ENCODE assay signal across 8 mouse cellular contexts in the genomic region with DNA sequence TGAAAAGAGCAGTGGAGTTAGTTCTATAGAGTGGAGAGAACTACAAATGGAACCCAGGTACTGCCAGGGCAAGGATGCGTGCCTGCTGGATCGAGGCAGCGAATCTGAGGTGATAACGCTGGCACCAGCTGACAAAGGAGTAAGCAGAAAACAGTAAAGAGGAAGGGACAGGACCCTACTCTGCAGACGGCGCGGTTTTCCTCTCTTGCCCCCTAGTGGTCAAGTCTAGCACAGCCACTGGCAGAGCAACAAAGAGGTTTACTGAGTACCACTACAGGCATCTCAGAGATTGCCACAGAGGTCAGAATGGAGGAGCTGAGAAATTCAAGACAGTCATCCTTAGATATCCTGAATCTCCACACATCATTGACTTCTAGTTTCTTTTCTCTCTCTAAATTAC. TPM values are rescaled to one million over a fixed set of nuclear protein-coding genes. Genes with fewer than 3 reads are reported as not detected.
DNase-seq lines count a peak whose midpoint lies in the region; ATAC-seq and TF ChIP-seq lines count a peak whose summit lies in the region.

No protein-coding gene starts in this region.

- no peaks in the 10 kb centered on the region for H3K9me3 ChIP-seq in intestine, postnatal 0 days (ENCODE audit: control insufficient read depth)
- no peaks in the 10 kb centered on the region for H3K9me3 ChIP-seq in limb, embryonic 10.5 days (replicated peaks)
- H3K9me3 ChIP-seq in midbrain, embryonic 16.5 days (replicated peaks; ENCODE audit: control insufficient read depth, low read length, poor library complexity, severe bottlenecking) = no peaks in the 10 kb centered on the region

- peak; percentile 93 for TF ChIP-seq CTCF in intestine, postnatal 0 days (IDR thresholded peaks at IDR 0.05; ENCODE audit: low read depth)

- no peaks in the 10 kb centered on the region for H3K36me3 ChIP-seq in intestine, postnatal 0 days (ENCODE audit: control insufficient read depth, insufficient read depth)
- H3K36me3 ChIP-seq in limb, embryonic 10.5 days = no peaks in the 10 kb centered on the region
- H3K36me3 ChIP-seq in midbrain, embryonic 16.5 days (ENCODE audit: control insufficient read depth, insufficient read depth, low read length) = no peaks in the 10 kb centered on the region

- no peaks in the 10 kb centered on the region for H3K4me1 ChIP-seq in intestine, postnatal 0 days (replicated peaks; ENCODE audit: control insufficient read depth, insufficient read depth, low read length)
- no peaks in the 10 kb centered on the region for H3K4me1 ChIP-seq in limb, embryonic 10.5 days
- no peaks in the 10 kb centered on the region for H3K4me1 ChIP-seq in midbrain, embryonic 16.5 days (ENCODE audit: control insufficient read depth, insufficient read depth, low read length)

- peak; percentile 44 for DNase-seq in gastrocnemius, adult 18-20 months (ENCODE audit: low spot score)
- no peak for DNase-seq in gastrocnemius, adult 8-10 months (ENCODE audit: low spot score in 2 of 2)
- peak; percentile 21 for DNase-seq in gastrocnemius, postnatal 25 days
- peak; percentile 81 for DNase-seq in limb, embryonic 10.5 days (ENCODE audit: low spot score)
- DNase-seq in spleen, postnatal 4 days (ENCODE audit: low spot score in 2 of 2) = peak; percentile 25 to 78

- H3K4me3 ChIP-seq in intestine, postnatal 0 days (ENCODE audit: low read depth, low read length) = no peak overlapping the region
- H3K4me3 ChIP-seq in limb, embryonic 10.5 days = no peak overlapping the region
- H3K4me3 ChIP-seq in midbrain, embryonic 16.5 days (ENCODE audit: low read depth, low read length) = peak overlapping the region; percentile 7; the same call in 1 of the 2 replicates

- peak; percentile 94 for ATAC-seq in common myeloid progenitor, adult 5-6 weeks (replicated peaks; ENCODE audit: low read depth, poor library complexity, severe bottlenecking)
- 0 out of 2 replicates have a peak, but pooled peaks have one; percentile 59 for ATAC-seq in intestine, postnatal 0 days
- peak; percentile 51; the same call in 1 of the 2 replicates for ATAC-seq in midbrain, embryonic 16.5 days

- H3K27me3 ChIP-seq in intestine, postnatal 0 days (replicated peaks; ENCODE audit: control insufficient read depth, insufficient read depth, low read length) = no peaks in the 10 kb centered on the region
- H3K27me3 ChIP-seq in limb, embryonic 10.5 days (ENCODE audit: low read depth, poor library complexity, severe bottlenecking) = no peaks in the 10 kb centered on the region
- no peaks in the 10 kb centered on the region for H3K27me3 ChIP-seq in midbrain, embryonic 16.5 days (ENCODE audit: control insufficient read depth, insufficient read depth, low read depth, low read length)

- 1% methylated on average over 7 of the region's 7 CpGs for WGBS in intestine, postnatal 0 days
- 7% methylated on average over 7 of the region's 7 CpGs for WGBS in limb, embryonic 10.5 days
- 1% methylated on average over 7 of the region's 7 CpGs for WGBS in midbrain, embryonic 16.5 days

- peak overlapping the region; percentile 38; the same call in 1 of the 2 replicates for H3K4me2 ChIP-seq in intestine, postnatal 0 days (replicated peaks; ENCODE audit: low read depth)
- H3K4me2 ChIP-seq in midbrain, embryonic 16.5 days (ENCODE audit: low read length) = peak overlapping the region; percentile 40

- no peak overlapping the region for H3K9ac ChIP-seq in intestine, postnatal 0 days (ENCODE audit: low read depth, low read length)
- no peak overlapping the region for H3K9ac ChIP-seq in midbrain, embryonic 16.5 days (ENCODE audit: low read depth, low read length)

- H3K27ac ChIP-seq in intestine, postnatal 0 days (ENCODE audit: low read depth, low read length) = no peak overlapping the region
- H3K27ac ChIP-seq in limb, embryonic 10.5 days = no peak overlapping the region; the same call in 1 of the 2 replicates
- no peak overlapping the region for H3K27ac ChIP-seq in midbrain, embryonic 16.5 days (ENCODE audit: low read length)

RNA-seq across cellular contexts. Expression of a gene that starts 6.7 kb away (rescaled TPM):
- not detected for total RNA-seq in gastrocnemius, adult 18-20 months (2021)
- total RNA-seq in gastrocnemius, adult 8-10 months (2022) = not detected
- not detected in 2 replicates for total RNA-seq in common myeloid progenitor, adult 5-6 weeks (2017)
- total RNA-seq in gastrocnemius, postnatal 25 days (2021) = not detected
- not detected in 2 replicates for polyA plus RNA-seq in intestine, postnatal 0 days (2015; fragmentation: Nextera tagmentation; extraction: Ambion mirVana)
- not detected in 2 replicates for polyA plus RNA-seq in limb, embryonic 10.5 days (2016; fragmentation: Nextera tagmentation; extraction: Ambion mirVana)
- not detected in 2 replicates for polyA plus RNA-seq in midbrain, embryonic 16.5 days (2015; fragmentation: Nextera tagmentation; extraction: Ambion mirVana)

RNA-seq across cellular contexts. Expression of a gene that starts 7.7 kb away (rescaled TPM):
- total RNA-seq in gastrocnemius, adult 18-20 months (2021) = not detected
- not detected for total RNA-seq in gastrocnemius, adult 8-10 months (2022)
- not detected in 2 replicates for total RNA-seq in common myeloid progenitor, adult 5-6 weeks (2017)
- not detected for total RNA-seq in gastrocnemius, postnatal 25 days (2021)
- polyA plus RNA-seq in intestine, postnatal 0 days (2015; fragmentation: Nextera tagmentation; extraction: Ambion mirVana) = 3.4 and 4.2 TPM in 2 replicates
- not detected in 2 replicates for polyA plus RNA-seq in limb, embryonic 10.5 days (2016; fragmentation: Nextera tagmentation; extraction: Ambion mirVana)
- not detected in 2 replicates for polyA plus RNA-seq in midbrain, embryonic 16.5 days (2015; fragmentation: Nextera tagmentation; extraction: Ambion mirVana)

RNA-seq across cellular contexts. Expression of a gene that starts 9.3 kb away (rescaled TPM):
- not detected for total RNA-seq in gastrocnemius, adult 18-20 months (2021)
- total RNA-seq in gastrocnemius, adult 8-10 months (2022) = not detected
- total RNA-seq in common myeloid progenitor, adult 5-6 weeks (2017) = not detected in 2 replicates
- total RNA-seq in gastrocnemius, postnatal 25 days (2021) = not detected
- polyA plus RNA-seq in intestine, postnatal 0 days (2015; fragmentation: Nextera tagmentation; extraction: Ambion mirVana) = not detected in 2 replicates
- polyA plus RNA-seq in limb, embryonic 10.5 days (2016; fragmentation: Nextera tagmentation; extraction: Ambion mirVana) = not detected in 2 replicates
- not detected in 2 replicates for polyA plus RNA-seq in midbrain, embryonic 16.5 days (2015; fragmentation: Nextera tagmentation; extraction: Ambion mirVana)

RNA-seq across cellular contexts. Expression of a gene that starts 14.8 kb away (rescaled TPM):
- not detected for total RNA-seq in gastrocnemius, adult 18-20 months (2021)
- total RNA-seq in gastrocnemius, adult 8-10 months (2022) = not detected
- not detected in 2 replicates for total RNA-seq in common myeloid progenitor, adult 5-6 weeks (2017)
- not detected for total RNA-seq in gastrocnemius, postnatal 25 days (2021)
- polyA plus RNA-seq in intestine, postnatal 0 days (2015; fragmentation: Nextera tagmentation; extraction: Ambion mirVana) = not detected in 2 replicates
- polyA plus RNA-seq in limb, embryonic 10.5 days (2016; fragmentation: Nextera tagmentation; extraction: Ambion mirVana) = not detected in 2 replicates
- polyA plus RNA-seq in midbrain, embryonic 16.5 days (2015; fragmentation: Nextera tagmentation; extraction: Ambion mirVana) = not detected in 2 replicates

RNA-seq across cellular contexts. Expression of a gene that starts 17.0 kb away (rescaled TPM):
- not detected for total RNA-seq in gastrocnemius, adult 18-20 months (2021)
- total RNA-seq in gastrocnemius, adult 8-10 months (2022) = not detected
- total RNA-seq in common myeloid progenitor, adult 5-6 weeks (2017) = not detected in 2 replicates
- total RNA-seq in gastrocnemius, postnatal 25 days (2021) = not detected
- polyA plus RNA-seq in intestine, postnatal 0 days (2015; fragmentation: Nextera tagmentation; extraction: Ambion mirVana) = not detected in 2 replicates
- not detected in 2 replicates for polyA plus RNA-seq in limb, embryonic 10.5 days (2016; fragmentation: Nextera tagmentation; extraction: Ambion mirVana)
- not detected in 2 replicates for polyA plus RNA-seq in midbrain, embryonic 16.5 days (2015; fragmentation: Nextera tagmentation; extraction: Ambion mirVana)

Comparison
In these comparisons a context has a peak if more than half of its experiments do, and no peak if none do; other contexts are left out.
1. DNase-seq: peak in gastrocnemius, adult 18-20 months (single experiment), gastrocnemius, postnatal 25 days (single experiment), limb, embryonic 10.5 days (single experiment) and spleen, postnatal 4 days (2 of 2); none in gastrocnemius, adult 8-10 months (0 of 2).
2. Peak in every context shown above with its lines, with median percentiles within 50 percentile points of each other: ATAC-seq.